Mouse (Mus musculus) embryonic fibroblast, embryonic 13.5 days (primary cell): Measurements from ENCODE around the gene Spred1.

Experiments
- CTCF ChIP-seq: IDR thresholded peaks from 2 replicates; pipeline ENCODE4 v1.5.1; 2011; ENCODE audit warnings: mild to moderate bottlenecking, control low read depth, low read length, moderate library complexity, borderline replicate concordance; ENCODE audit not compliant: insufficient read depth
- POLR2A ChIP-seq: IDR thresholded peaks from 2 replicates; pipeline ENCODE4 v1.6.1; 2011; ENCODE audit warnings: low read depth, mild to moderate bottlenecking, control low read depth, low read length, moderate library complexity

GRCm38 (mm10) chr2:117217695-117218216 lies 96.6 kb downstream of the Spred1 start:
- no peak for TF ChIP-seq CTCF
- no peak for TF ChIP-seq POLR2A
